Mouse (Mus musculus) heart, postnatal 0 days (tissue): ENCODE results near the gene Rpa3.

Experiments
- CTCF ChIP-seq: IDR thresholded peaks from 2 replicates; pipeline ENCODE4 v1.5.1; 2016; ENCODE audit warnings: antibody characterized with exemption, control low read depth, low read depth
- EP300 ChIP-seq: IDR thresholded peaks from 2 replicates; pipeline ENCODE4 v1.6.1; 2016; ENCODE audit warnings: antibody characterized with exemption, low read depth

GRCm38 (mm10) chr6:8210661-8211060, 48.3 kb downstream of the Rpa3 start:
- TF ChIP-seq CTCF (no peak), EP300 (no peak)
